Mouse (Mus musculus) embryonic facial prominence, embryonic 13.5 days (tissue): ENCODE results near the gene Hoxc8. TPM values are rescaled to one million over a fixed set of nuclear protein-coding genes. Genes with fewer than 3 reads are reported as not detected.

Experiments
- ATAC-seq: fragments of 200-750 bp; cut with Nextera tagmentation; 2 replicates; pipeline ENCODE4 v1.8.0; 2017; ENCODE audit warnings: low read depth; ENCODE audit not compliant: insufficient number of reproducible peaks, insufficient read depth, low FRiP score, low TSS enrichment
- H3K27ac ChIP-seq: fragments of 300-500 bp; sonication (generic); 2 replicates; pipeline ENCODE4 v1.5.1; 2015; ENCODE audit warnings: moderate library complexity, mild to moderate bottlenecking, inconsistent platforms
- H3K27me3 ChIP-seq: fragments of 300-500 bp; sonication (generic); 2 replicates; pipeline ENCODE4 v1.6.1; 2015; ENCODE audit warnings: mild to moderate bottlenecking, inconsistent platforms
- H3K36me3 ChIP-seq: fragments of 300-500 bp; sonication (generic); 2 replicates; pipeline ENCODE4 v1.6.1; 2015; ENCODE audit warnings: mild to moderate bottlenecking, inconsistent platforms
- H3K4me1 ChIP-seq: fragments of 300-500 bp; sonication (generic); 2 replicates; pipeline ENCODE4 v1.6.1; 2015; ENCODE audit warnings: inconsistent platforms
- H3K4me2 ChIP-seq: fragments of 300-500 bp; sonication (generic); 2 replicates; pipeline ENCODE4 v1.6.1; 2015; ENCODE audit warnings: moderate library complexity, mild to moderate bottlenecking, inconsistent platforms
- H3K4me3 ChIP-seq: fragments of 300-500 bp; sonication (generic); 2 replicates; pipeline ENCODE4 v1.5.1; 2015; ENCODE audit warnings: mild to moderate bottlenecking, inconsistent platforms
- H3K9ac ChIP-seq: fragments of 300-500 bp; sonication (generic); 2 replicates; pipeline ENCODE4 v1.6.1; 2015; ENCODE audit warnings: mild to moderate bottlenecking, inconsistent platforms
- H3K9me3 ChIP-seq: fragments of 300-500 bp; sonication (generic); 2 replicates; pipeline ENCODE4 v1.6.1; 2016; ENCODE audit warnings: inconsistent platforms
- WGBS: fragments of 180-500 bp; shearing (Covaris S2); methylation state at CpG from one replicate; pipeline ENCODE4 v1.1.7; 2015; ENCODE audit warnings: mixed read lengths; 5-methylcytosine and 5-hydroxymethylcytosine counted together
- polyA plus RNA-seq: library from polyadenylated mRNA; unstranded; fragments of >200 nt; fragmentation: Nextera tagmentation; extraction: Ambion mirVana; gene quantifications from 2 replicates; pipeline ENCODE4 v1.2.1, GENCODE M21; 2015

Gene Hoxc8
- polyA plus RNA-seq, 1 experiment from 2014 or later, result not detected

DNA sequence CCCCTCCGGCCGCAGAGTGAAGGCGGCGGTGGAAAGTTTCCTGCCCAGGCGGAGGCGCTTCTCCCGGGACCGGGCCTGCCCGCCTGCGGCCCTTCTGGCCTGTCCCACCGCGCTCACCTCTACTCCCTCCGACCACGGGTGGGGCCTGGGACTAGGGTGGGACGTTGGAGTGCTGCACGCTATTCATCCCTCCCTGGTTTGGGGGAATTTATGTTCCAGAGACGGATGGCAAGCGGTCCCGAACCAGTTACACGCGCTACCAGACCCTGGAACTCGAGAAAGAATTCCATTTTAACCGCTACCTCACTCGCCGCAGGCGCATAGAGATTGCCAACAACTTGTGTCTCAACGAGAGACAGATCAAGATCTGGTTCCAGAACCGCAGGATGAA is 24.6 kb downstream of the Hoxc8 start:
- no peak overlapping the region for H3K27ac ChIP-seq
- no peak for ATAC-seq
- H3K4me1 ChIP-seq, result peaks cover 5% of the 10 kb centered on the region
- no peaks in the 10 kb centered on the region for H3K36me3 ChIP-seq
- peak overlapping the region; percentile 14 for H3K4me3 ChIP-seq
- H3K4me2 ChIP-seq, result peak overlapping the region; percentile 18; the same call in 1 of the 2 replicates
- H3K27me3 ChIP-seq, result peaks cover 99% of the 10 kb centered on the region
- WGBS, result under 1% methylated on average over 26 of the region's 28 CpGs
- H3K9ac ChIP-seq, result no peak overlapping the region
- H3K9me3 ChIP-seq, result no peaks in the 10 kb centered on the region

DNA sequence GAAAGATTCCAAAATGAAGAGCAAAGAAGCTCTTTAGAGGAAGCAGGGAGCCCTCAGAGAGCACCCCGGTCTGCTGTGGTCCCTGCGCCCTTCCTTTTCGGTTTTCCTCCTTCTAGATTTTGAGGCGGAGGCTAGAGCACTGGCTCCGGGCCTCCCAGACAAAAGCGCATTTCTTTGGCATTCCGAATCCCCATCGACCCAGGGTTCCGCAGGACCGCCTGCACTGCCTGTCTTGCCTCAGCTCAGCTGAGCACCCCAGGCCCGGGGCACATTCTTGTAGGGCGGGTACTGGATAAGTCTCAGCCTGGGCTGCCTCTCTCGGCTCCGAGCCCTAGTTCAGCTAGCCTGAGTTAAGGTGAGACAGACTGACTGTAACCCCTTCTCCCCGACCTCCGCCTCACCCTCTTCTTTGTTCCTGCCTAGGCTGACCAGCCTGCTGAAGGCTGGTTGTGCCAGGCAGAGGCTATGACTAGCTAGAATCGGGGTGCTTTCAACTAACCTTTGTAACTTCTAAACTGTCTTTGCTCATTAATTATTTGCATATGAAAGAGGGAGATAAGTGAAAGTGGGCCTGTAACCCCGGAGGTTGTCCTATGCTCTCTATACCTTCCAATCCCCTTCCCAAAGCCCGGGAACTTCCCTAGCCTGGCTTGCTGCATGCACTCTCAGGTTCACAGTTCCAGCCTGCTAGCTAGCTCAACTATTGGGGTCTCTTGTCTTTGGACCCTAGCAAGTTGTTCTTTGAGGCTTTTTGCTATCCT is 25.2 kb downstream of the Hoxc8 start:
- Histone ChIP-seq H3K4me2 (no peak overlapping the region), H3K9ac (no peak overlapping the region), H3K36me3 (no peaks in the 10 kb centered on the region), H3K27me3 (peaks cover 99% of the 10 kb centered on the region), H3K9me3 (no peaks in the 10 kb centered on the region), H3K4me1 (peaks cover 5% of the 10 kb centered on the region), H3K27ac (no peak overlapping the region), H3K4me3 (peak overlapping the region; percentile 14; the same call in 1 of the 2 replicates)
- 1% methylated on average over 19 of the region's 19 CpGs for WGBS
- ATAC-seq, result no peak

DNA sequence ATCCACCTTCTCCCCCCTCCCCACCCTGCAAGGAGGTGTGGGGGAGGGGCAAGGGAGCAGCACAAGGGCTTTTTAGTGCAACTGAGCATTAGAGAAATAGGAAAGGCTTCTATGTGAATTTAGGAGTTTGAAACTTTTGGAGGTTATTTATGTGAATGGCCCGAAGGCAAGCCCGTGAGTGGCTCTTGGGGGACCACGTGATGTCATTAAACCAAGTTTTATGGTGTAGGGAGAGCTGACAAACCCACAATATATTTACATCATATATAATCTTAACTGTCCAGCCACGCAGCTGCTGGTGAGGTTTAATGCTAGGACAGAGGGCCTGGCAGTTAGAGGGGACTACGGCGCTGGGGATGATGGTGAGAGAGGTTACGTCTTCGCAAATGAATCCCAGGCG is 28.2 kb downstream of the Hoxc8 start, which contains the start of gene Hoxc4:
Hoxc4 (plus strand) TSS at position 299 of the 400 bp plus-strand sequence.
- H3K4me2 ChIP-seq, result no peak within 1 kb of the TSS
- no peak within 1 kb of the TSS for H3K27ac ChIP-seq
- H3K9me3 ChIP-seq, result no peaks in the 10 kb centered on the region
- H3K9ac ChIP-seq, result no peak within 1 kb of the TSS
- no peaks in the 10 kb centered on the region for H3K36me3 ChIP-seq
- ATAC-seq, result no peak
- 5% methylated on average over 9 of the region's 9 CpGs for WGBS
- H3K4me3 ChIP-seq, result no peak within 1 kb of the TSS
- H3K27me3 ChIP-seq, result peaks cover 100% of the 10 kb centered on the region
- peaks cover 5% of the 10 kb centered on the region for H3K4me1 ChIP-seq

DNA sequence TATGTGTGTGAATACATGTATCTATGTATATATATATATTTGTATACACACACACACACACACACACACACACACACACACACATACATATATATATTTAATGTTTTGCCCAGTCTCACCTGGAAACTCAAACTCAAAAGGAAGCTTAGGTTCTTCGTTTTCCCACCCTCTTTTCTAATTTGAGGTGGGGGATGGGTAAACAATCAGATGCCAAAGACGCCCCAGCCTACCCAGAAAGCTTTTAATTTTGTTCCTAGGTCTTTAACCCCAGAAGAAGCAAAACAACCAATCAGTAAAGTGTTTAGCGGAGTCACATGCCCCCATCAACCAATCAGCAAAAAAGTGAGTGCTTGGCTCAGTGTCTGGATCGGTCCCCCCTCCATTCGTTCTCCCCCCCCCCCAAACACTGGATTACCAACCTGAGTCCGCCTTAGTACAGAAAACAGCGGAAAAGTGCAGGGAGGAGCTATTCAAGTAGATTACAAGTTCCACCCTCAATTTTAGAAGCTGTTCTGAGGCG is 30.6 kb downstream of the Hoxc8 start:
- Histone ChIP-seq H3K9ac (no peak overlapping the region), H3K4me2 (no peak overlapping the region), H3K36me3 (no peaks in the 10 kb centered on the region), H3K27me3 (peaks cover 100% of the 10 kb centered on the region), H3K4me1 (no peaks in the 10 kb centered on the region), H3K4me3 (no peak overlapping the region), H3K9me3 (no peaks in the 10 kb centered on the region), H3K27ac (no peak overlapping the region)
- 2% methylated on average over 8 of the region's 8 CpGs for WGBS
- ATAC-seq, result no peak

DNA sequence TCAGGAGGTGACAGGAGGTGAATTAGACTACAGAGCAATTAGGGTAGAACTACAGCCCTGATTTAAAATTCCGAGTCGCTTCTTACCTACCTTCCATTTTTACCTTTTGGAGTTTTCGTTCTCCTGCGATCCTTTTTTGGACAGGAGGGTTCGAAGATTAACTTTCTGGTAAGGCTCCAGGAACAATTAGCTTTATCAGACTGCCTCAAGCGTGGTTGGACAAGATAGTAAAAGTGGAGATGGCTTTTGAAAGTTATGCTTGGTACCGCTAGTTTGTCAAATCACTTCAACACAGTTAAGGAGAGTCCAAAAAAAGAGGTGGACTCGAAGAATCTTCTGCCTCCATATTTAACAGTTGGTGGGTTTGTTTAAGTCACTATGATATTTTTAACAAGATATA is 31.1 kb downstream of the Hoxc8 start:
- Histone ChIP-seq H3K4me2 (no peak overlapping the region), H3K27ac (no peak overlapping the region), H3K27me3 (peaks cover 100% of the 10 kb centered on the region), H3K4me3 (no peak overlapping the region), H3K9me3 (no peaks in the 10 kb centered on the region), H3K4me1 (no peaks in the 10 kb centered on the region), H3K9ac (no peak overlapping the region), H3K36me3 (no peaks in the 10 kb centered on the region)
- no peak for ATAC-seq
- 6% methylated on average over 8 of the region's 8 CpGs for WGBS

DNA sequence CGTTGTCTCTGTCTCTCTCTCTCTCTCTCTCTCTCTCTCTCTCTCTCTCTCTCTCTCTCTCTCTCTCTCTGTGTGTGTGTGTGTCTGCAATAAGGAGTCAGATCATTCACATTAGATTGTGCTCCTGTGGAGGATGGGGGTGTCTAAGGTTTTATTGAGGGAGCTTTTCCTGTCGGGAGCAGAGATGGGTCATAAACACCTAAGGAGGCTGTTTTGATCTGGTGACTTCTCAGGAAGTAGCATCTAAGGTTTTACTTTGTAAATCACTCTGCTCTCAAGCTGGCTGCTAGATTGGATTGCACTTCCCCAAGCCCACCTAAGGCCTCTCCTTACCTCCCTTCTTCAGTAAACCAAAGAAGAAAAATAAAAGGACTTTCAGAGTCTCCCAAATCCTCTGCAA is 33.7 kb downstream of the Hoxc8 start:
- Histone ChIP-seq H3K9me3 (no peaks in the 10 kb centered on the region), H3K27ac (no peak overlapping the region), H3K4me3 (no peak overlapping the region), H3K4me2 (no peak overlapping the region), H3K27me3 (peaks cover 100% of the 10 kb centered on the region), H3K36me3 (no peaks in the 10 kb centered on the region), H3K4me1 (no peaks in the 10 kb centered on the region), H3K9ac (no peak overlapping the region)
- no peak for ATAC-seq
- WGBS, result 1% methylated on average over 2 of the region's 2 CpGs

DNA sequence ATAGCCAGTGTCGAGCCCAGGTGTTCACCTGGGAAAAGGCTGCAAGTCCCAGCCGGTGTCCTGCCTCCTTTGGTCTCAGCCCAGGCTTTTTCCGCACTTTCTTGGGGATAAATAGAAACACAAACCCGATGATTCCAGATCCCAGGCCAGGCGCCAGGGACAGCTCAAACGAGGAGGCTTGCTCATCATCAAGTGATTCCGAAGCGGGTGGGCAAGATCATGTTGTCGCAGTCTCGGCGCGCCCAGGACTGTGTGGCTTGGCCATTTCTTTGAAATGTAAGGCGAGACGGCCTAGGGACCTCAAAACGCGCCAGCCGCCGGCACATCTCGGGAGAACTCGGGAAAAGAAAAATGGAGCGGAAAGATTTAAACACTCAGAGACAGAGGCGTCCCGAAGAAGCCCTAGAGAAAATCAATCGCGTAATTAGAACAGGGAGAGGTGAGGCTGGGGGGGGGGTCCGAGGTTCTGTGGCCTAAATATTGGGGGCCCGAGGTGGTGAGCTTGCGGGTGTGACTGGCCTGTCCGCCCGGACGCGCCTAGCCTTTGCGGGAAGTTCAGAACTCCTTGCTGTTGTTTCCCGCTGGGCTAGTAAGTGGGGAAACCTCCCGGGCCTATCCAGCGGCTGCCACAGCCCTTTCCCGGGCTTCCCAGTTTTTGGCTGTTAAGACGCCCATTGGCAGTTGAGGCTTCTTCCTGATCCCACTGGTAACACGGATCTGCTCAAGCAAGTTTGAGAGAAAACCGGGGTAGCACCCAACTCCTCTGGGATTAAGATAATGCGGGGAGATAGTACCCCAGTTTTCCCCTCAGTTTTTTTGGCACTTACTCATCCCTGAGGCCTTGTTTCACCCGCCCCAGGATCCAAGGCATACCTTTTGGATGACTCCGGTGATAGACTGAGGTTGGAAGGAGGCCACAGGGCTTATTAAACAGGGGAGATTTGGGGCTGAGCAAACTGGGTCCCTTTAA is 37.1 kb downstream of the Hoxc8 start:
- 2% methylated on average over 43 of the region's 43 CpGs for WGBS
- Histone ChIP-seq H3K27me3 (peaks cover 99% of the 10 kb centered on the region), H3K4me1 (no peaks in the 10 kb centered on the region), H3K4me2 (no peak overlapping the region), H3K9me3 (no peaks in the 10 kb centered on the region), H3K9ac (no peak overlapping the region), H3K36me3 (no peaks in the 10 kb centered on the region), H3K4me3 (no peak overlapping the region), H3K27ac (no peak overlapping the region)
- no peak for ATAC-seq

DNA sequence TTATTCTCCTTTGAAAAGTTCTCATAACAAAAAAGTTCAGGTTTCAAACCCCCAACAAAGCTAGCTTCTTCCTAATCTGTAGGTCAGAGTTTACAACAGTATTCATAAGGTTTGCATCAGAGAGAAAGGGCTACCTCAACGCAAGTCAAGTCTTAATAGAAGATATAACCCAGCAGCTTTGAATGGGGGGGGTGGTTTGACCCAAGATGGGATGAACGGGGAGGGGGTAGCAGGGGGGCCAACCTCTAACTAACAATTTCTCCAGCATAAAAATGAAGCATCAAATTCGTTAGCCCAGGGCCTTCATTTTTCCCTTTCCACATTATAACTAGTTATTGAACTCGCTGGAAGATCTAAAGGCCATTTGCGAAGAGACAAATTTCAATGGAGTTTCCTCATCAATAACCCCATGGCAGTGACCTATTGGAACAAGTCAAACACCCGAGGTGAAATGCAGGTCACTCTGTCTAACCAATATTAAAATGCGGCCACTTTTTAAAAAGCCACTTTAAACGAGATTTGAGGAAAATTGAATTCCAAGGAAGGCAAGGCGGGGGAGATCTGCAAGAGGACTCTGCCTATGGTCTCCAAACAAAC is 38.6 kb downstream of the Hoxc8 start:
- Histone ChIP-seq H3K4me2 (no peak overlapping the region), H3K27ac (no peak overlapping the region), H3K27me3 (peaks cover 99% of the 10 kb centered on the region), H3K36me3 (no peaks in the 10 kb centered on the region), H3K4me1 (no peaks in the 10 kb centered on the region), H3K4me3 (no peak overlapping the region), H3K9ac (no peak overlapping the region), H3K9me3 (no peaks in the 10 kb centered on the region)
- WGBS, result 10% methylated on average over 9 of the region's 9 CpGs
- no peak for ATAC-seq

DNA sequence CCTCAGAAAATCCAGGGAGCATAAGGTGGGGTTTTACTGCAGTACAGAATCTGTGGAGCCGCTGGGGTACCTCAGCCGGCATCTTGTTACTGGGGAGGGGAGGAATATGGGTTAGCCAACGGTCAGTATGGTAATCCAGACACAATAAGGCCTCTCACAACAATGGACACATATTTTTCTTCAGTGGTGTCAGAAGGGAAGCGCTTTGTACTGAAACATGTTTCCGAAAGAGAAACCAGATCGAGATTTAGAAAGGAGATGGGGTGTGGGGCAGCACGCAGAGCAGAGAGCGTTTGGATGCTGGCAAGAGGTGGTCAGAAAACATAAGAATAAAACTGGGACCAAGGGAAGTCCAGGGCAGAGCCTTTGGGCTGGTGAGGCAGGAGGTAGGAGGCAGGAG is 39.7 kb downstream of the Hoxc8 start:
- Histone ChIP-seq H3K9ac (no peak overlapping the region), H3K4me2 (no peak overlapping the region), H3K4me1 (no peaks in the 10 kb centered on the region), H3K9me3 (no peaks in the 10 kb centered on the region), H3K27me3 (peaks cover 99% of the 10 kb centered on the region), H3K36me3 (no peaks in the 10 kb centered on the region), H3K4me3 (no peak overlapping the region), H3K27ac (no peak overlapping the region)
- ATAC-seq, result no peak
- WGBS, result 3% methylated on average over 8 of the region's 8 CpGs

DNA sequence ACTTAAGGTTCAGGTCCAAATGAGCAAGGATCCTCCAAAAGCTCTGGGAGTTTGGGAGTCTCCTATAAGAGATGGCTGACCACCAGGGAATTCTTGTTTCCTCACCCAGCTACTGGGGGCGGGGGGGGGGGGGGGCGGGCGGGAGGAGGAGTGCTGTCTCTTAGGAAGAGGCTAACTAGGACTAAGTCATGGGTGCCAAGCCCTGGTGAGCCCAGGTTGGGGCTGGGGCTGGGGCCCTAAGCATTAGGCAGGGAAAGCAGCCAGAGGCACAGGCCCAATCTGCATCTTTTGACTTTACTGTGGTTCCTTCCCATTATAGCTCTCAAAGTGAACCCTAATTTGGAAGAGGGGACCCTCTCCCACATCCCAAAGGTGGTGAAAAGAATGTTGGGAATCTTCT is 41.8 kb downstream of the Hoxc8 start:
- no peak overlapping the region for H3K4me2 ChIP-seq
- no peaks in the 10 kb centered on the region for H3K36me3 ChIP-seq
- 0% methylated on average over 2 of the region's 3 CpGs for WGBS
- H3K4me1 ChIP-seq, result no peaks in the 10 kb centered on the region
- no peak overlapping the region for H3K27ac ChIP-seq
- ATAC-seq, result no peak
- no peak overlapping the region for H3K9ac ChIP-seq
- peaks cover 99% of the 10 kb centered on the region for H3K27me3 ChIP-seq
- no peak overlapping the region for H3K4me3 ChIP-seq
- no peaks in the 10 kb centered on the region for H3K9me3 ChIP-seq
